Mouse (Mus musculus) c-Kit-positive CD71-positive TER-119-negative erythroid progenitor cells, embryonic 14.5 days (primary cell): ENCODE measurements around the gene Zfp28.

Source experiments
- DNase-seq: peaks from one replicate; pipeline ENCODE4 v3.0.0-alpha.2; 2013; ENCODE audit warnings: low read depth

Zfp28 gene

DNA sequence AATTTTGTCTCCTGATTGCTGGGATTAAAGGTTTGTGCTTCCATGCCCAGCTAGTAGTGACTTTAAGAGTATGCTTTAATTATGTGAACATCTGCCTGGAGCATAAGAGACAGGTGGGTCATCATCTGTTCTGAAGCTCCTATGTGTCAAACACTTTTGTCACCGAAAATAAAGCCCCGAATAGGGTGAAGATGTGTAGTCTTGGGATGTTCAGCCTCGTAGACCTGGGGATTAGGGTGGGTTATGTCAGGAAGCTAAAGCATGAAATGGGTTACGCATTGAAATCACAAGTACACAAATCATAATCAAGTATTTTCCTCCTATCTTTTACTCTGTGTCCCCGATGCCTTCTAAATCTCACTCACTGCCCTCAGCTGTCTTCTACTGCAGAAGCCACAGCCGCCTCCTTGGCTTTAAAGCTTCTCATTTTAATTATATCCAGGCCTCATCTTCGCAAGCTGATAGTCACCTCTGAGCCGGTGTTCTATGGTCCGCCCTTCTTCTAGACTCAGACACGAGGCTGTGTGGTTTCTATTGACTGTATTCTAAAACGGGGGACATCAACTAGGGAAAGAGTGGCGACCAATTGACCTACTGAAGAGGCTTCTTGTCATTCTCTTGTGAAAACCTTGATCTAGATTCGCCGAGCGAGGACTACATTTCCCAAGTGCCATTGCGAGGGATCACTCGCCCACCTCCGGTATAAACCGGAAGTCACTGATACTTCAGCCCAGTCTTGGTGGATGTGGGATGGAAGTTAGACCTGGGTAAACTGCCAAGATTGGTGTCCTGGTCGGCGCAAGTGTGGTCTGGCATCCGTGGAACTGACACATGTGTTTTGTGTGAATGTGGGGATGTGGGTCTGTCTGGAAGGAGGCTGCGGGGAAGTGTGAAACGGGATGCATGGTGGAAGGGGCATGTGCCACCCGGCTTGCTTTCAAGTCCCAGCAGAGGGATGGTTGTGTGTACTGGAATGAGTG is 15.2 kb downstream of the Zfp28 start, which contains the start of gene Smim17:
Gene Smim17 (plus strand): TSS at position 720 of the 980 bp plus-strand sequence.
- DNase-seq, result peak; percentile 31

DNA sequence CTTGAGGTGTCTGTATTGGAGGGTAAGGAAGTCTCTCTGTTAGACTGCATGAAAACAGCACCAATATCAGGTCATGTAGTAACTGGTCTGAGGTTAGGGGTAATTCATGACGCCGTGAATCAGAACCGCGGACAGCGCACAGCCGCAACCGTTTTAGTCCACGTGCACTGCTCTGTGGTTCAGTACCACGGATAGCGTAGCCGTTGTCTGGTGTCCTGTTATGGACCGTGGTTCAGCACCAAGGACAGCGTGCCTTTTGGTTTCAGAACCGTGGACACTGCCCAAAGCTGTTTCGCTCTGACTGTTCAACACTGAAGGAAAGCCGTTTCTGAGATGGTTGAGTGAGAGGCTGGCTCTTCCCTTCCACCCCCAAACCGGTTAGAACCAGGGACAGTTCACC is 26.9 kb downstream of the Zfp28 start, which contains the start of gene Gm20715:
Gene Gm20715 (plus strand): TSS at position 235 of the 400 bp plus-strand sequence.
- peak; percentile 97 for DNase-seq

DNA sequence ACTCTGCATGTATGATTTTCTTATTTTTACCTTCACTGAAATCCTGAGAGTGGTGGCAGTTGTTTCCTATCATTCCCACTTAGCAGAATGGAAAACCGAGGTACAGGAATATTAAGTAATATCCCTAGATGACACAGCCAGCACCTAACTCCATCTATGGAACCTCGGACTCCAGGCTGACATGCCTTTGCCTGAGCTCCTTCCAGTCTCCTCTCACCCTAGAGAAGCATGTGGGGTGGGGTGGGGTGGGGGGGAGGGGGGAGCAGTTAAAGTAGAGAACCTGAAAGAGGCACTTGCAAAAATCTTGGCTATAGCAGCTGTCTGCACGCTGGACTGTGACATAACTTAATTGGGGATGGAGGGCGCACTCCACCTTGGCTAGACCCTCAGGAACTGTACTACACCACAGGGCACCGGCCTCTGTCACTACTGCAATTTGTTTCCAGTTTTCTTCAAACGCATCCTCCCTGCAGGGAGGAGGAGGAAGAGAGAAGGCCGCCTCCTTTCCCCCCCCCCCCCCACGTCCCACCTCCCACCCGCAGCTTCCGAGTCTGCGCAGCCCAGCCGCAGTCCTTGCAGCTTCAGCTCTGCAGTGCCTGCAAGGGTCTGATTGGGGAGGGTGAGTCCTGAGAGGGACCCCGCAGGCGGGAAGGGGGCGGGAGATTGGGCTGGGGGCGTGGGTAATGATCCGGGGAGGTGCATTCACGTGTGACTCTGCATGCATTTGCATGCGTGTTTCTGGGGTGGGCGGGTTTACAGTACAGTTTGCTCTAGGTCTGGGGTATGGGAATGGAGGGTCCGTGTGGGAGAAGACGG is 31.7 kb downstream of the Zfp28 start:
- no peak for DNase-seq

DNA sequence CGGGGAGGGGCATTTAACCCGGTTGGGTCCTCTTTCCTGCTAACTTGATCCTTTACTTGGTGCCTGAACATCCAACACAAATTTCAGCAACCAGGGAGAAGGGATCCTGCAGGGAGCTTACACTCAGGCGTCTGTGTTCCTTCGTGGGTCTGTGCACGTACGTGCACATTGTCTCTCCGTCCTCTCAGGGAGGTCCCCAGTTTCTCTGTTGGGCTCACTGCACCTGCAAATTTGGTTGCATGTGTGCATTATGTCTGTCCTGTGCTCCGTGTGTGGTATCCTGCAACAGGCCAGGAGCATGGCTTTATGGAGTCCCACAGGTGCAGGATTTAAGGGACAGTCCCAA is 32.3 kb downstream of the Zfp28 start:
- no peak for DNase-seq

DNA sequence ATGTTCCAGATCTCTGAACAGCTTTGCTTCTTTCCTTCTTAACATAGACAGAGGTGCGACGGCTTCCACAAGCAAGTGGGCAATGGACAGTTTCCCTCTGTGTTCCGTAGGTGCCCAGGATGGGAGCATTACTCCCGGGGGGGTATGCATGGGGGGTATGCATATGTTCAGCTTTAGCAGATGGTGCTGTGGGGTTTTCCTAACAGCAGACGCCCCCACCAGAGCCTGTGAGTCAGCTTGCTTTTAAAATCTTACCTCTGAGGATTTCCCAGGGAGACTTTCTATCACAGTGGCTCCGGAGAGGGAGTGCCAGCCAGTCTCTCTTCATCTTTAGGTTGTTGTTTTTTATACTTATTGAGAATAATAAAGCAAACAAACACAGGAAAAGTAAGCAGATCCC is 36.8 kb downstream of the Zfp28 start:
- DNase-seq, result no peak

DNA sequence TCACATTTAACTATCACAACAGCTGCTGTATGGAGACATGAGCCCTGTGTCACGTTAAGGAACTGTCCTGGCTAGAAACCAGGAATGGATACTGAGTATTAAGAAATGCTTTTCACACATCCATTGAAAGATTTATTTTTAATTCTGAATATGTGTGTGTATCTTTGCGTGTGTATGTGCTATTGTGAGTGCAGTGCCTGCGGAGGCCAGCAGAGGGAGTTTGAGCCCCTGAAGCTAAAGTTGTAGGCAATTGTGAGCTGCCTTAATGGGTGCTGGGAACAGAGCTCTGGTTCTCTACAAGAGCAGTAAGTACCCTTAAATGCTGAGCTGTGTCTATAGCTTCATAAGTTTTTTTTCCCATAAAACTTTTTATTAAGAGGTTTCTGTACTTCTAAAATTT is 46.3 kb downstream of the Zfp28 start:
- no peak for DNase-seq

DNA sequence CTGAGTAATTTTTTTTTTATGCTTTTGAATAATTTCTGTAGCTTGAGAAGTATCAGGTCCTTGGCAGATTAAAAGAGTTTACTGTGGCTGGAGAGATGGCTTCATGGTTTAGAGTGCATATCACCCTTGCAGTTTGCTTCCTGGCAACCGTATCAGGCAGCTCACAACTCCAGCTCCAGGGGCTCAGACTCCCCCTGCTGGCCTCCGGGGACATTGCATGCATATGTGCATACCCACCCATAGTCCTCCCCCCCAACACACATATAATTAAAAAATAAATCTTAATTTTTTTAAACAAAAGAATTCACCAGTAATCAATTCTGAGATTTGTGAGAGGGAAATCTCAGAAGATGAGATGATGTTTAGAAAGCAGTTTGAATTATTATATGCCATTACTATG is 47.2 kb downstream of the Zfp28 start:
- DNase-seq, result peak; percentile 14

DNA sequence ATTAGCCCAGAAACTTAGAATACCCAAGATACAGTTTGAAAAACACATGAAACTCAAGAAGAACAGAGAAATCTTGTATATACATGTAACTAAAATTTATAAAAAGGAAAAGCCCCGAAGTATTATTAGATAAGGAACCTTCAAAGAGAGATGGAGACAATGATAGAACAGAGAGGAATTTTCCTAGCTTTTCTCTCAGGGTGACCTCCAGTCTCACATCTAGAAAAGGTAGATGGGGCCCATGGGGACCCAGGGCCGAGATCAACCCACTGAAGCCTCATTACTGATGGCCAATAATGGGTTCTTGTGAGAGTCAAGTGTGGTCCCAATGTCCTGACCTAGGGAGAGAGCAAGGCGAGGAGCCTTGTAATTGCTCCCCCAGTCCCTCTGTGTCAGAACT is 55.3 kb downstream of the Zfp28 start, which contains the start of gene Olfr1344:
Gene Olfr1344 (plus strand): TSS at position 301 of the 400 bp plus-strand sequence.
- DNase-seq, result no peak

DNA sequence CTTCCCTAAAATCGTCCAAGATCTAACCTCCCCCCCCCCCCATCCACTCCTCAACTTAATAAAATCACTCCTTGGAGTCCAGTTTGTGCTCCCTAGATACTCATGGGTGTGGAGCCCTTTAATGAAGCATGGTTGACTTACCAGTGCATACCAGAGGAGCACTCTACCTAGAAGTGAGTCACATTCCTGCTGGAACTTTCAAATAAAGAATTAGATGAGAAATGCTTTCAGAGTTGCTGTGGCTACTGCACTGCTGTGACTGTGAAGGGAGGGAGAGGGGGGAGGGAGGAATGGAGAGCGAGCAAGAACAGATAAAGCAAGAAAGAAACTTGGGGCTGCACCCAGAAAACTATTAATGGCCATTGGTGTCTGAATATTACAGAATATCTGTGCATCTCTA is 58.1 kb downstream of the Zfp28 start:
- DNase-seq, result no peak
